Mouse (Mus musculus) small intestine, adult 10 weeks (tissue): Measurements from ENCODE around the gene Zc3h10. TPM values are rescaled to one million over a fixed set of nuclear protein-coding genes. Genes with fewer than 3 reads are reported as not detected.

Experiments
- polyA plus RNA-seq: library from polyadenylated mRNA; stranded (reverse); fragments of 350-450 nt; fragmentation: Illumina TruSeq; extraction: RNeasy Lipid Tissue Mini Kit (QIAGEN cat#74804); gene quantifications from one replicate; pipeline ENCODE4 v1.2.3, GENCODE M21; 2014; ENCODE audit warnings: low replicate concordance

The Zc3h10 gene
- 0.85 TPM for polyA plus RNA-seq

GRCm38 (mm10) chr10:128547361-128548032 is at the start of gene Zc3h10:
Gene Zc3h10, minus strand, starts transcription at chr10:128547774.

GRCm38 (mm10) chr10:128589464-128590192 is 42.1 kb upstream of the Zc3h10 start, which contains the start of gene Erbb3:
Gene Erbb3, minus strand, starts transcription at chr10:128589652.

GRCm38 (mm10) chr10:128565788-128566531 is 18.4 kb upstream of the Zc3h10 start, which contains the start of gene Pa2g4:
Gene Pa2g4, minus strand, starts transcription at chr10:128565987.

GRCm38 (mm10) chr10:128548947-128549681 is 1.5 kb upstream of the Zc3h10 start, which contains the start of gene Rpl41:
Gene Rpl41, minus strand, starts transcription at chr10:128549305.

GRCm38 (mm10) chr10:128525671-128526308 is 21.8 kb downstream of the Zc3h10 start, which contains the start of gene Esyt1:
Gene Esyt1, minus strand, starts transcription at chr10:128525871.

GRCm38 (mm10) chr10:128498590-128498989 is 49.0 kb downstream of the Zc3h10 start, which contains the start of gene Myl6b:
Gene Myl6b, minus strand, starts transcription at chr10:128498685.

GRCm38 (mm10) chr10:128493695-128494666 is 53.6 kb downstream of the Zc3h10 start, which contains the start of gene Myl6:
Gene Myl6, minus strand, starts transcription at chr10:128494145.

Other genes with a start within 250 kb of the Zc3h10 start
- gene Il23a, start 249.0 kb downstream of the Zc3h10 start, polyA plus RNA-seq, result 0.48 TPM
- 8.3 TPM for gene Pan2, start 244.4 kb downstream of the Zc3h10 start, polyA plus RNA-seq
- 20.6 TPM for gene Cnpy2, start 225.3 kb downstream of the Zc3h10 start, polyA plus RNA-seq
- gene Cs, start 210.0 kb downstream of the Zc3h10 start, polyA plus RNA-seq, result 247 TPM
- gene Coq10a, start 178.8 kb downstream of the Zc3h10 start, polyA plus RNA-seq, result 13.4 TPM
- gene Ankrd52, start 170.7 kb downstream of the Zc3h10 start, polyA plus RNA-seq, result 4.7 TPM
- 0.78 TPM for gene Slc39a5, start 146.5 kb downstream of the Zc3h10 start, polyA plus RNA-seq
- gene Nabp2, start 136.3 kb downstream of the Zc3h10 start, polyA plus RNA-seq, result 10.6 TPM
- 5.2 TPM for gene Rnf41, start 136.1 kb downstream of the Zc3h10 start, polyA plus RNA-seq
- gene Smarcc2, start 88.5 kb downstream of the Zc3h10 start, polyA plus RNA-seq, result 35.8 TPM
- gene Myl6, start 53.6 kb downstream of the Zc3h10 start, polyA plus RNA-seq, result 27.1 TPM
- not detected for gene Myl6b, start 49.1 kb downstream of the Zc3h10 start, polyA plus RNA-seq
- gene Esyt1, start 21.9 kb downstream of the Zc3h10 start, polyA plus RNA-seq, result 1.9 TPM
- gene Rpl41, start 1.5 kb upstream of the Zc3h10 start, polyA plus RNA-seq, result 15.5 TPM
- gene Pa2g4, start 18.2 kb upstream of the Zc3h10 start, polyA plus RNA-seq, result 72.6 TPM
- 157 TPM for gene Erbb3, start 41.9 kb upstream of the Zc3h10 start, polyA plus RNA-seq
- 7.5 TPM for gene Rps26, start 79.0 kb upstream of the Zc3h10 start, polyA plus RNA-seq
- 0.41 TPM for gene Ikzf4, start 98.2 kb upstream of the Zc3h10 start, polyA plus RNA-seq
- gene Suox, start 126.3 kb upstream of the Zc3h10 start, polyA plus RNA-seq, result 2.4 TPM
- gene Rab5b, start 148.5 kb upstream of the Zc3h10 start, polyA plus RNA-seq, result 70.4 TPM
- not detected for gene Pmel, start 156.4 kb upstream of the Zc3h10 start, polyA plus RNA-seq
- 14.3 TPM for gene Cdk2, start 157.3 kb upstream of the Zc3h10 start, polyA plus RNA-seq
- 41.2 TPM for gene Dgka, start 197.1 kb upstream of the Zc3h10 start, polyA plus RNA-seq
- 0.89 TPM for gene Pym1, start 200.1 kb upstream of the Zc3h10 start, polyA plus RNA-seq
- 2.0 TPM for gene Mmp19, start 243.1 kb upstream of the Zc3h10 start, polyA plus RNA-seq